Mouse (Mus musculus) hindbrain, postnatal 0 days (tissue): ENCODE measurements at regions not wholly inside any gene's neighbourhood (a gene's known extent, or its start where the extent isn't known, plus 50 kb on each side); places are given as distances from the start of the nearest gene placed in this dataset.

Experiments
- ATAC-seq: fragments of 200-750 bp; cut with Nextera tagmentation; 2 replicates; pipeline ENCODE4 v1.8.0; 2017; ENCODE audit warnings: mild to moderate bottlenecking, moderate TSS enrichment, moderate library complexity
- DNase-seq: peaks from one replicate; pipeline ENCODE4 v3.0.0-alpha.2; 2015; ENCODE audit warnings: low spot score
- H3K27ac ChIP-seq: fragments of 300-500 bp; sonication (generic); 2 replicates; pipeline ENCODE4 v1.5.1; 2014; ENCODE audit warnings: mild to moderate bottlenecking
- H3K27me3 ChIP-seq: fragments of 300-500 bp; sonication (generic); 2 replicates; pipeline ENCODE4 v1.6.1; 2014; ENCODE audit warnings: low read length, mixed read lengths; ENCODE audit not compliant: insufficient read depth
- H3K36me3 ChIP-seq: fragments of 300-500 bp; sonication (generic); 2 replicates; pipeline ENCODE4 v1.6.1; 2014; ENCODE audit warnings: low read length, mixed read lengths; ENCODE audit not compliant: insufficient read depth
- H3K4me1 ChIP-seq: fragments of 300-500 bp; sonication (generic); 2 replicates; pipeline ENCODE4 v1.6.1; 2014; ENCODE audit warnings: antibody characterized with exemption, low read length, mixed read lengths; ENCODE audit not compliant: insufficient read depth
- H3K4me2 ChIP-seq: fragments of 300-500 bp; sonication (generic); 2 replicates; pipeline ENCODE4 v1.6.1; 2014; ENCODE audit warnings: low read depth, mild to moderate bottlenecking, low read length, moderate library complexity, mixed read lengths
- H3K4me3 ChIP-seq: fragments of 300-500 bp; sonication (generic); 2 replicates; pipeline ENCODE4 v1.5.1; 2014; ENCODE audit warnings: low read length
- H3K9ac ChIP-seq: fragments of 300-500 bp; sonication (generic); replicated peaks from 2 replicates; pipeline ENCODE4 v1.6.1; 2014; ENCODE audit warnings: mild to moderate bottlenecking, low read length, moderate library complexity, mixed read lengths
- H3K9me3 ChIP-seq: fragments of 300-500 bp; sonication (generic); 2 replicates; pipeline ENCODE4 v1.6.1; 2016; ENCODE audit warnings: low read length, mixed read lengths
- CTCF ChIP-seq: IDR thresholded peaks from 2 replicates; pipeline ENCODE4 v1.5.1; 2016; ENCODE audit warnings: antibody characterized with exemption, control low read depth, low read depth
- WGBS: fragments of 180-500 bp; shearing (Covaris S2); extraction: QIAGEN DNeasy Blood & Tissue Kit; methylation state at CpG from one replicate; pipeline ENCODE4 v1.1.7; 2014; 5-methylcytosine and 5-hydroxymethylcytosine counted together

DNA sequence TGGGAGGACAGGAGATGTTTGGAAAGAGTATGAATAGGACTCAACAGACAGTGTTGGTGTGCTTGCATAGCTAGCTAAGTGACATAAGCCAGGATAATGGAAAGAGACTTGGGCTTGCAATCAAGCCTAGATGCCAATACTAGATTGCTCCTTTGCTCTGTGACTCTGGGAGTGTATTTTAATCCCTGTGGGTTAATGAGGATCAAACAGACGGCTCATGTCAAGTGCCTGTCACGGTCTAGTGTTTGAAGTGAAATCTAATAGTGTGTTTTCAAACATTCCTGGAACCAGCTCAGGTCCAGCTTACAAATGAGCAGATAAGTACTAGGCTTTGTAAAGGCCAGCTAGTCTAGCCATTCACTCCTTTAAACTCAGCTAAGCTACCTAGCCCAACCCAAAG is 64.1 kb upstream of the Ranbp3l start:
- H3K9ac ChIP-seq: no peak overlapping the region
- no peak overlapping the region for H3K4me3 ChIP-seq
- H3K27ac ChIP-seq: no peak overlapping the region
- no peaks in the 10 kb centered on the region for H3K27me3 ChIP-seq
- no peak for ATAC-seq
- no peak overlapping the region for H3K4me2 ChIP-seq
- TF ChIP-seq CTCF: no peak
- 60% methylated on average over 2 of the region's 2 CpGs for WGBS
- no peaks in the 10 kb centered on the region for H3K4me1 ChIP-seq
- H3K9me3 ChIP-seq: no peaks in the 10 kb centered on the region
- H3K36me3 ChIP-seq: no peaks in the 10 kb centered on the region
- DNase-seq: no peak

- no peak overlapping the region for H3K27ac ChIP-seq
- no peak for ATAC-seq
- WGBS: 86% methylated on average over 11 of the region's 11 CpGs
- no peaks in the 10 kb centered on the region for H3K4me1 ChIP-seq
- no peak for TF ChIP-seq CTCF
- no peak overlapping the region for H3K4me3 ChIP-seq
- no peaks in the 10 kb centered on the region for H3K27me3 ChIP-seq
- H3K9ac ChIP-seq: no peak overlapping the region
- H3K4me2 ChIP-seq: no peak overlapping the region
- H3K36me3 ChIP-seq: no peaks in the 10 kb centered on the region
- DNase-seq: no peak
- H3K9me3 ChIP-seq: no peaks in the 10 kb centered on the region
Measured at GRCm38 (mm10) chr15:8897487-8898158, 70.1 kb upstream of the Ranbp3l start.

- no peak overlapping the region for H3K4me3 ChIP-seq
- H3K27me3 ChIP-seq: no peaks in the 10 kb centered on the region
- ATAC-seq (no peak), DNase-seq (no peak)
- WGBS: 91% methylated on average over 2 of the region's 2 CpGs
- no peak for TF ChIP-seq CTCF
- H3K4me1 ChIP-seq: no peaks in the 10 kb centered on the region
- no peak overlapping the region for H3K4me2 ChIP-seq
- no peak overlapping the region for H3K9ac ChIP-seq
- no peaks in the 10 kb centered on the region for H3K9me3 ChIP-seq
- H3K27ac ChIP-seq: no peak overlapping the region
- no peaks in the 10 kb centered on the region for H3K36me3 ChIP-seq
Measured at GRCm38 (mm10) chr15:8896856-8897255, 70.9 kb upstream of the Ranbp3l start.

GRCm38 (mm10) chr15:8896391-8896790 is 71.4 kb upstream of the Ranbp3l start:
- H3K4me2 ChIP-seq: no peak overlapping the region
- peak; percentile 92 for ATAC-seq
- no peaks in the 10 kb centered on the region for H3K36me3 ChIP-seq
- H3K9me3 ChIP-seq: no peaks in the 10 kb centered on the region
- H3K27ac ChIP-seq: no peak overlapping the region
- H3K9ac ChIP-seq: no peak overlapping the region
- H3K27me3 ChIP-seq: no peaks in the 10 kb centered on the region
- 49% methylated on average over 12 of the region's 12 CpGs for WGBS
- no peak for TF ChIP-seq CTCF
- peak; percentile 84 for DNase-seq
- no peaks in the 10 kb centered on the region for H3K4me1 ChIP-seq
- no peak overlapping the region for H3K4me3 ChIP-seq

DNA sequence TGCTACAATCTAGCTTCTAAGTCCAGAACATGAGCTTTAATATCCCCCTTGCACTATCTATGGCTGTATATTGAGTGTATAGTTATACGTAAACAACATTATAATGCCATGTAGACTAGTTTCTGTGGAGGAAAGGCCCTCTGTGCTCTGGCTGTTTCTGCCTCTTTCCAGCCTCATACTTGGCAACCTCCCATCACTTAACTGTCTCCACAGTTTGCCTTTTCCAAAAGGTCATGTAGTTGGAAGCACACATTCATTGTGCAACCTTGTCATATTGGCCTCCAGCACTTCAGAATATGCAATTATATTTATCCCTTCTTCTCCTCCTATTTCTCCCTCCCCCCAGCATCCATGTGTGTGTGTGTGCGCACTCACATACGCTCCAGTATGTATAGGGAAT is 82.2 kb upstream of the Ranbp3l start:
- Histone ChIP-seq H3K9me3 (no peaks in the 10 kb centered on the region), H3K36me3 (no peaks in the 10 kb centered on the region), H3K27ac (no peak overlapping the region), H3K4me3 (no peak overlapping the region), H3K9ac (no peak overlapping the region), H3K27me3 (no peaks in the 10 kb centered on the region), H3K4me2 (no peak overlapping the region), H3K4me1 (no peaks in the 10 kb centered on the region)
- WGBS: 92% methylated on average over 3 of the region's 3 CpGs
- no peak for TF ChIP-seq CTCF
- no peak for DNase-seq
- no peak for ATAC-seq

DNA sequence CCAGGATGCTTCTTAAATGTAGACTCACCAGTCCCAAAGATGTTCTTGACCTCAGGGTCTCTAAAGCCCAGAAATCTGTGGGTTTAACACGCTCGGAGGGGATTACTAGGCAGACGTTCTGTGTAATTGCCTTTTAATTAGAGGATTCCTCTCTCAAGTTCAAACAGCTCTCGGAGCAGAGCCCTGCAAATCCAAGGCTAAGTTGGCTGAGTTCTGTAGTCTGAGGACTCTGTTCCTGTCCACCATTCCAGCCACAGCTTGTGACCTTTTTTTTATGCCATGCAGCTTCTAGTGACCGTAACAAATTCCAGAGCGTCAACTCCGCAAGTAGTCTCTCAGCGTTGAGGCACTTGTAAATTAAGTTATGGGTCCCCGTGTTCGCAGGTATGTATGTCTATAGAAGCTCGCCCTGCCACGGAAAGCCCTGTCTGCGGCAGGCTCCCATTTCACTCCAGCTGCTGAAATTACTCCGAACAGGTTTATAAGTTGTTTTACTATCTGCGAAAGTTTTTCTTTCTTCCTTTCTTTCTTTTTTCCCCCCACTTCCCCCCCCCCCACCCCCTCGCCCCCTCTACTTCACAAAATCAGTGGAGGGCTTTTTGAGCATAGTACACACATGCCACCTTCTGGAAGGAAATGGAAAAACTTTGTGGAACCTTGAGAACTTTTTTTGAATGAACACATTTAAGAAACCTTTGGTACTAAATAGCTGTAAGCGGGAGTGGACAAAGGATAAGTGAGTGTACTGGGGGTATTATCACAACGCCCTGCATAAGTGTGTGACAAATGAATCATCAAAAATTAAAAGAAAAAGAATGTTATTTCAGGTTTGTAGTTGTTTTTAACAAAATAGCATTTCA is 82.9 kb upstream of the Ranbp3l start:
- no peaks in the 10 kb centered on the region for H3K4me1 ChIP-seq
- DNase-seq: peak; percentile 70

More for the DNA sequence above, 82.9 kb upstream of the Ranbp3l start:
- ATAC-seq: no peak; the same call in 1 of the 2 replicates
- Histone ChIP-seq H3K27ac (no peak overlapping the region), H3K27me3 (no peaks in the 10 kb centered on the region), H3K9me3 (no peaks in the 10 kb centered on the region), H3K36me3 (no peaks in the 10 kb centered on the region), H3K9ac (no peak overlapping the region), H3K4me3 (no peak overlapping the region), H3K4me2 (peak overlapping the region; percentile 11; the same call in 1 of the 2 replicates)
- peak; percentile 62 for TF ChIP-seq CTCF
- WGBS: 52% methylated on average over 18 of the region's 18 CpGs
